8 mouse cellular contexts compared by ENCODE assay signal in the genomic region with DNA sequence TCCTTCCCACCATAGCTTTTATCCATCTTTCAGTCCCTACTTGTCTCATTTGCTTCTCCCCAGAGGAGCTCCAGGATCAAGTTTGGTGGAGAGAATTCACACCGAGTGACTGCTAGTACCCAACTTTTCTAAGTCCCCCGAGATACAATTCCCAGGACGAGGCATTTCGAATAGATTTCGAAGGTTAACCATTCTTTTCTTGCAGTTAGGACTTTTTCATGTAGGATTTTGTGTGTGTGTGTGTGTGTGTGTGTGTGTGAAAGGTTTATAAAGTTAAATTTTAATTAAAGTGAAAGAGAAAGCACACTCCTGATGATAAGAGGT. TPM values are rescaled to one million over a fixed set of nuclear protein-coding genes. Genes with fewer than 3 reads are reported as not detected.
DNase-seq lines count a peak whose midpoint lies in the region; ATAC-seq and TF ChIP-seq lines count a peak whose summit lies in the region.
"Had no signal": no experiment of that assay in that cellular context is flagged by ENCODE, and none has a peak within 500 bp of the region (broad histone marks: within the 10 kb centered on the region; RNA-seq: fewer than 3 reads in every experiment).

No protein-coding gene starts in this region.

- no peaks in the 10 kb centered on the region for H3K27me3 ChIP-seq in lung, embryonic 14.5 days (ENCODE audit: insufficient read depth, low read length)
- no peaks in the 10 kb centered on the region for H3K27me3 ChIP-seq in embryonic facial prominence, embryonic 13.5 days
- no peaks in the 10 kb centered on the region for H3K27me3 ChIP-seq in limb, embryonic 10.5 days (ENCODE audit: low read depth, poor library complexity, severe bottlenecking)

- peak overlapping the region; percentile 63 for H3K4me2 ChIP-seq in lung, embryonic 14.5 days
- peak overlapping the region; percentile 71 for H3K4me2 ChIP-seq in embryonic facial prominence, embryonic 13.5 days

- peak overlapping the region; percentile 58 for H3K4me3 ChIP-seq in lung, embryonic 14.5 days (ENCODE audit: low read depth, low read length)
- peak overlapping the region; percentile 63 for H3K4me3 ChIP-seq in embryonic facial prominence, embryonic 13.5 days
- peak overlapping the region; percentile 80 for H3K4me3 ChIP-seq in limb, embryonic 10.5 days
- peak overlapping the region; percentile 69 for H3K4me3 ChIP-seq in olfactory bulb, adult 2 months (ENCODE audit: insufficient read depth, low read depth, low read length)

- H3K9ac ChIP-seq in lung, embryonic 14.5 days = peak overlapping the region; percentile 55
- H3K9ac ChIP-seq in embryonic facial prominence, embryonic 13.5 days = peak overlapping the region; percentile 75

- no peak for ATAC-seq in lung, embryonic 14.5 days (ENCODE audit: insufficient read depth)
- ATAC-seq in embryonic facial prominence, embryonic 13.5 days (ENCODE audit: insufficient number of reproducible peaks, insufficient read depth, low FRiP score, low TSS enrichment, low read depth) = no peak
- no peak for ATAC-seq in erythroid progenitor cell, adult 5-6 weeks (replicated peaks; ENCODE audit: low FRiP score, poor library complexity, severe bottlenecking)

- H3K36me3 ChIP-seq in lung, embryonic 14.5 days (ENCODE audit: insufficient read depth) = peaks cover 6% of the 10 kb centered on the region
- peaks cover 19% of the 10 kb centered on the region for H3K36me3 ChIP-seq in embryonic facial prominence, embryonic 13.5 days
- H3K36me3 ChIP-seq in limb, embryonic 10.5 days = peaks cover 30% of the 10 kb centered on the region

- TF ChIP-seq POLR2A in olfactory bulb, adult 2 months (IDR thresholded peaks at IDR 0.05; ENCODE audit: insufficient read depth, low read depth, low read length) = no peak

- no peak for TF ChIP-seq CTCF in lung, embryonic 14.5 days (IDR thresholded peaks at IDR 0.05; ENCODE audit: low read depth)
- TF ChIP-seq CTCF in olfactory bulb, adult 2 months (IDR thresholded peaks at IDR 0.05; ENCODE audit: insufficient read depth, low read depth, low read length) = no peak

- peak overlapping the region; percentile 86; the same call in 1 of the 2 replicates for H3K27ac ChIP-seq in lung, embryonic 14.5 days (ENCODE audit: low read depth)
- H3K27ac ChIP-seq in embryonic facial prominence, embryonic 13.5 days = peak overlapping the region; percentile 91
- H3K27ac ChIP-seq in limb, embryonic 10.5 days = peak overlapping the region; percentile 92
- no peak overlapping the region for H3K27ac ChIP-seq in olfactory bulb, adult 2 months (ENCODE audit: insufficient read depth, low read depth, low read length)

- 18% methylated on average over 5 of the region's 5 CpGs for WGBS in lung, embryonic 14.5 days
- WGBS in embryonic facial prominence, embryonic 13.5 days = 18% methylated on average over 5 of the region's 5 CpGs
- WGBS in limb, embryonic 10.5 days = 22% methylated on average over 5 of the region's 5 CpGs
- WGBS in olfactory bulb, adult 2 months = 13% methylated on average over 5 of the region's 5 CpGs

- DNase-seq in lung, embryonic 14.5 days = no peak
- DNase-seq in lung, postnatal 14 days = no peak
- no peak for DNase-seq in limb, embryonic 10.5 days (ENCODE audit: low spot score)
- DNase-seq in left cerebral cortex, adult 8-10 months (ENCODE audit: low spot score in 2 of 2) = no peak

- 0 out of 2 replicates have a peak, but pooled peaks cover 10% of the 10 kb centered on the region for H3K4me1 ChIP-seq in lung, embryonic 14.5 days (ENCODE audit: insufficient read depth)
- H3K4me1 ChIP-seq in embryonic facial prominence, embryonic 13.5 days = peaks cover 9% of the 10 kb centered on the region
- peaks cover 19% of the 10 kb centered on the region for H3K4me1 ChIP-seq in limb, embryonic 10.5 days
- H3K4me1 ChIP-seq in olfactory bulb, adult 2 months (ENCODE audit: control insufficient read depth, insufficient read depth, low read length) = peaks cover 2% of the 10 kb centered on the region; the same call in 1 of the 2 replicates

- H3K9me3 ChIP-seq in lung, embryonic 14.5 days (ENCODE audit: low read depth, low read length) = no peaks in the 10 kb centered on the region
- H3K9me3 ChIP-seq in embryonic facial prominence, embryonic 13.5 days = no peaks in the 10 kb centered on the region
- no peaks in the 10 kb centered on the region for H3K9me3 ChIP-seq in limb, embryonic 10.5 days (replicated peaks)

RNA-seq across cellular contexts. Expression of a gene that starts 0.7 kb away (rescaled TPM):
- 38.4 and 39.6 TPM in 2 replicates for polyA plus RNA-seq in lung, embryonic 14.5 days (2014; fragmentation: Nextera tagmentation; extraction: Ambion mirVana)
- 41.1 and 41.6 TPM in 2 replicates for polyA plus RNA-seq in embryonic facial prominence, embryonic 13.5 days (2015; fragmentation: Nextera tagmentation; extraction: Ambion mirVana)
- polyA plus RNA-seq in limb, embryonic 10.5 days (2016; fragmentation: Nextera tagmentation; extraction: Ambion mirVana) = 36.6 and 38.2 TPM in 2 replicates
- not detected in 2 replicates for polyA plus RNA-seq in olfactory bulb, adult 2 months (2012; ENCODE audit: insufficient read depth, insufficient read length, low replicate concordance, missing spikeins)
- total RNA-seq in erythroid progenitor cell, adult 5-6 weeks (2015; ENCODE audit: low replicate concordance) = 15.5 and 18.4 TPM in 2 replicates
- total RNA-seq in erythroid progenitor cell, adult 5-6 weeks (2017; ENCODE audit: low replicate concordance) = 3.6 and 11.7 TPM in 2 replicates
- total RNA-seq in left cerebral cortex, adult 8-10 months (2022) = 10 to 100 TPM; 22.6 to 25.0 (median 23.0) TPM

RNA-seq across cellular contexts. Expression of a gene that starts 39.8 kb away (rescaled TPM):
- 26.6 and 29.9 TPM in 2 replicates for polyA plus RNA-seq in lung, embryonic 14.5 days (2014; fragmentation: Nextera tagmentation; extraction: Ambion mirVana)
- 31.7 and 33.1 TPM in 2 replicates for polyA plus RNA-seq in embryonic facial prominence, embryonic 13.5 days (2015; fragmentation: Nextera tagmentation; extraction: Ambion mirVana)
- 41.6 and 43.7 TPM in 2 replicates for polyA plus RNA-seq in limb, embryonic 10.5 days (2016; fragmentation: Nextera tagmentation; extraction: Ambion mirVana)
- not detected in 2 replicates for polyA plus RNA-seq in olfactory bulb, adult 2 months (2012; ENCODE audit: insufficient read depth, insufficient read length, low replicate concordance, missing spikeins)
- total RNA-seq in erythroid progenitor cell, adult 5-6 weeks (2015; ENCODE audit: low replicate concordance) = 134 TPM in 2 replicates
- 126 and 208 TPM in 2 replicates for total RNA-seq in erythroid progenitor cell, adult 5-6 weeks (2017; ENCODE audit: low replicate concordance)
- 10 to 100 TPM; 35.5 to 39.8 (median 36.9) TPM for total RNA-seq in left cerebral cortex, adult 8-10 months (2022)

RNA-seq across cellular contexts. Expression of a gene that starts 54.3 kb away (rescaled TPM):
- polyA plus RNA-seq in lung, embryonic 14.5 days (2014; fragmentation: Nextera tagmentation; extraction: Ambion mirVana) = 0.27 TPM in 1 of 2 replicates, not detected in the other
- polyA plus RNA-seq in embryonic facial prominence, embryonic 13.5 days (2015; fragmentation: Nextera tagmentation; extraction: Ambion mirVana) = not detected in 2 replicates
- polyA plus RNA-seq in limb, embryonic 10.5 days (2016; fragmentation: Nextera tagmentation; extraction: Ambion mirVana) = not detected in 2 replicates
- not detected in 2 replicates for polyA plus RNA-seq in olfactory bulb, adult 2 months (2012; ENCODE audit: insufficient read depth, insufficient read length, low replicate concordance, missing spikeins)
- not detected in 2 replicates for total RNA-seq in erythroid progenitor cell, adult 5-6 weeks (2015; ENCODE audit: low replicate concordance)
- not detected in 2 replicates for total RNA-seq in erythroid progenitor cell, adult 5-6 weeks (2017; ENCODE audit: low replicate concordance)
- not detected for total RNA-seq in left cerebral cortex, adult 8-10 months (2022)
- total RNA-seq: left cerebral cortex, adult 18-20 months had no signal

Comparison
In these comparisons a context has a peak if more than half of its experiments do, and no peak if none do; other contexts are left out.
1. RNA of a gene that starts 0.7 kb away (polyA plus RNA-seq): 41.1 to 41.6 TPM in embryonic facial prominence, embryonic 13.5 days, 38.4 to 39.6 TPM in lung, embryonic 14.5 days and 36.6 to 38.2 TPM in limb, embryonic 10.5 days; not detected in olfactory bulb, adult 2 months; every median in the first group is over 10 times any median in the second.
2. Peak in every context shown above with its lines, with median percentiles within 50 percentile points of each other: H3K4me3 ChIP-seq.